In the genomic region with DNA sequence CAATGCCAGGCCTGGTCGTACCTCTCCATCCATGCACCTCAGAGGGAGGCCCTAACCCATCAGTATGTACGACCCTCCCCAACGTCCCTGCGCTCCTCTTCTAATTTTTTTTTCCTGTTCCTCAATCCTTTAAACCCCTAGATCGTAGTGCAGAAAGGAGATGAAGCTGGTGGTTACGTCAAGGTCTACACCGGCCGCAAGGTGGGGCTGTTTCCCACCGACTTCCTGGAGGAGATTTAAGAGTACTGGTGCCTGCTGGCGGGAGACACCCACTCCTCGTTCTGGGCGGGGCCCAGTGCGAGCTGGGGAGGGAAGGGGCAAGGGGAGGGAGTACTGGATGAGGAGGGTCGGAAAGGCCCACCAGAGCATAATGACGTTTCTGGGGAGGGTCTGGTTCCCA, we compare ENCODE assay signal across 8 mouse cellular contexts. TPM values are rescaled to one million over a fixed set of nuclear protein-coding genes. Genes with fewer than 3 reads are reported as not detected.
DNase-seq lines count a peak whose midpoint lies in the region; ATAC-seq and TF ChIP-seq lines count a peak whose summit lies in the region.

No protein-coding gene starts in this region.

- no peak overlapping the region for H3K27ac ChIP-seq in embryonic facial prominence, embryonic 11.5 days (replicated peaks; ENCODE audit: low read depth, low read length)
- H3K27ac ChIP-seq in heart, embryonic 14.5 days (replicated peaks in 1 of 2; ENCODE audit: control insufficient read depth in 1 of 2, insufficient read depth in 1 of 2, low read depth in 2 of 2, low read length in 2 of 2) = no peak overlapping the region
- H3K27ac ChIP-seq in liver, embryonic 13.5 days = no peak overlapping the region
- H3K27ac ChIP-seq in testis, adult 2 months (ENCODE audit: control insufficient read depth, insufficient read depth, low read depth, low read length) = peak overlapping the region; percentile 27

- peak; percentile 61; the same call in 1 of the 2 replicates for TF ChIP-seq CTCF in testis, adult 2 months (IDR thresholded peaks at IDR 0.05; ENCODE audit: control insufficient read depth, insufficient read depth, insufficient replicate concordance, low read depth, low read length)

- H3K4me3 ChIP-seq in embryonic facial prominence, embryonic 11.5 days (ENCODE audit: low read depth, low read length) = no peak overlapping the region
- no peak overlapping the region for H3K4me3 ChIP-seq in heart, embryonic 14.5 days (ENCODE audit: control insufficient read depth in 1 of 2, insufficient read depth in 1 of 2, low read depth in 1 of 2, low read length in 2 of 2)
- peak overlapping the region; percentile 48; the same call in 1 of the 2 replicates for H3K4me3 ChIP-seq in liver, embryonic 13.5 days (replicated peaks)
- peak overlapping the region; percentile 68 for H3K4me3 ChIP-seq in testis, adult 2 months (ENCODE audit: control insufficient read depth, low read depth, low read length)

- no peaks in the 10 kb centered on the region for H3K36me3 ChIP-seq in embryonic facial prominence, embryonic 11.5 days (replicated peaks; ENCODE audit: control insufficient read depth, insufficient read depth, low read depth, low read length)
- peaks cover 10% of the 10 kb centered on the region; the same call in 1 of the 2 replicates for H3K36me3 ChIP-seq in heart, embryonic 14.5 days (ENCODE audit: control insufficient read depth, insufficient read depth, low read length)
- H3K36me3 ChIP-seq in liver, embryonic 13.5 days = no peaks in the 10 kb centered on the region
- H3K36me3 ChIP-seq in testis, adult 2 months (ENCODE audit: control insufficient read depth, insufficient read depth, low read length) = no peaks in the 10 kb centered on the region

- peaks cover 16% of the 10 kb centered on the region for H3K4me1 ChIP-seq in embryonic facial prominence, embryonic 11.5 days (ENCODE audit: control insufficient read depth, insufficient read depth, low read length)
- peaks cover 18 to 25% of the 10 kb centered on the region in 2 experiments for H3K4me1 ChIP-seq in heart, embryonic 14.5 days (ENCODE audit: control insufficient read depth in 2 of 2, insufficient read depth in 2 of 2, low read length in 2 of 2)
- peaks cover 32% of the 10 kb centered on the region for H3K4me1 ChIP-seq in liver, embryonic 13.5 days (replicated peaks)
- peaks cover 48% of the 10 kb centered on the region for H3K4me1 ChIP-seq in testis, adult 2 months (ENCODE audit: control insufficient read depth, insufficient read depth, low read length)

- no peak overlapping the region for H3K9ac ChIP-seq in embryonic facial prominence, embryonic 11.5 days (replicated peaks; ENCODE audit: low read length)
- no peak overlapping the region for H3K9ac ChIP-seq in heart, embryonic 14.5 days (ENCODE audit: low read length)
- no peak overlapping the region for H3K9ac ChIP-seq in liver, embryonic 13.5 days

- 0 out of 2 replicates have a peak, but pooled peaks have one; percentile 5 for TF ChIP-seq POLR2A in testis, adult 2 months (IDR thresholded peaks at IDR 0.05; ENCODE audit: control insufficient read depth, low read depth, low read length)

- no peak for ATAC-seq in embryonic facial prominence, embryonic 11.5 days (replicated peaks; ENCODE audit: insufficient number of reproducible peaks, low FRiP score, low TSS enrichment, low read depth)
- ATAC-seq in heart, embryonic 14.5 days (ENCODE audit: insufficient number of reproducible peaks, insufficient read depth, low FRiP score, low read depth) = no peak
- peak; percentile 4; the same call in 1 of the 2 replicates for ATAC-seq in liver, embryonic 13.5 days (ENCODE audit: low read depth)

- whole genome bisulfite sequencing in embryonic facial prominence, embryonic 11.5 days = 2% methylated on average over 15 of the region's 15 CpGs
- WGBS in heart, embryonic 14.5 days = 4% methylated on average over 15 of the region's 15 CpGs
- WGBS in liver, embryonic 13.5 days (ENCODE audit: insufficient replicate concordance) = 1% methylated on average over 15 of the region's 15 CpGs

- H3K9me3 ChIP-seq in embryonic facial prominence, embryonic 11.5 days (replicated peaks; ENCODE audit: control insufficient read depth, low read length) = no peaks in the 10 kb centered on the region
- H3K9me3 ChIP-seq in heart, embryonic 14.5 days (ENCODE audit: control insufficient read depth, low read length) = no peaks in the 10 kb centered on the region
- H3K9me3 ChIP-seq in liver, embryonic 13.5 days (replicated peaks) = no peaks in the 10 kb centered on the region

- peaks cover 27% of the 10 kb centered on the region for H3K27me3 ChIP-seq in embryonic facial prominence, embryonic 11.5 days (ENCODE audit: control insufficient read depth, insufficient read depth, low read length)
- peaks cover 59% of the 10 kb centered on the region for H3K27me3 ChIP-seq in heart, embryonic 14.5 days (ENCODE audit: control insufficient read depth, insufficient read depth, low read length)
- peaks cover 71% of the 10 kb centered on the region for H3K27me3 ChIP-seq in liver, embryonic 13.5 days
- no peaks in the 10 kb centered on the region for H3K27me3 ChIP-seq in testis, adult 2 months (ENCODE audit: control insufficient read depth, insufficient read depth, low read length)

- peak; percentile 91 for DNase-seq in A20 (ENCODE audit: low read depth, low spot score)
- peak; percentile 92 for DNase-seq in ZHBTc4 (ENCODE audit: low read depth, low spot score)
- DNase-seq in embryonic facial prominence, embryonic 11.5 days (ENCODE audit: low spot score) = peak; percentile 79
- DNase-seq in kidney, postnatal 10 days = peak; percentile 89
- peak; percentile 61 for DNase-seq in liver, embryonic 13.5 days
- DNase-seq in naive thymus-derived CD4-positive, alpha-beta T cell, adult 2 months (ENCODE audit: low read depth) = peak; percentile 90

- peak overlapping the region; percentile 16; the same call in 1 of the 2 replicates for H3K4me2 ChIP-seq in embryonic facial prominence, embryonic 11.5 days (ENCODE audit: low read depth, low read length)
- peak overlapping the region; percentile 77 for H3K4me2 ChIP-seq in heart, embryonic 14.5 days (ENCODE audit: low read length)
- H3K4me2 ChIP-seq in liver, embryonic 13.5 days = peak overlapping the region; percentile 71

RNA-seq across cellular contexts. Expression of gene Ndufa4l2, which starts 6.5 kb away (rescaled TPM):
- polyA plus RNA-seq in embryonic facial prominence, embryonic 11.5 days (2014; fragmentation: Nextera tagmentation; extraction: Ambion mirVana) = 2.1 and 2.8 TPM in 2 replicates
- 31.2 and 34.2 TPM in 2 replicates for polyA plus RNA-seq in heart, embryonic 14.5 days (2014; fragmentation: Nextera tagmentation; extraction: Ambion mirVana)
- 1.9 and 2.8 TPM in 2 replicates for polyA plus RNA-seq in liver, embryonic 13.5 days (2015; fragmentation: Nextera tagmentation; extraction: Ambion mirVana)
- polyA plus RNA-seq in testis, adult 2 months (2012; rRNA removed) = 65.0 and 74.9 TPM in 2 replicates

RNA-seq across cellular contexts. Expression of gene Stac3, which starts 6.8 kb away (rescaled TPM):
- 0.49 TPM in 1 of 2 replicates, not detected in the other for polyA plus RNA-seq in embryonic facial prominence, embryonic 11.5 days (2014; fragmentation: Nextera tagmentation; extraction: Ambion mirVana)
- polyA plus RNA-seq in heart, embryonic 14.5 days (2014; fragmentation: Nextera tagmentation; extraction: Ambion mirVana) = 0.31 TPM in 1 of 2 replicates, not detected in the other
- polyA plus RNA-seq in liver, embryonic 13.5 days (2015; fragmentation: Nextera tagmentation; extraction: Ambion mirVana) = 0.17 and 0.47 TPM in 2 replicates
- polyA plus RNA-seq in testis, adult 2 months (2012; rRNA removed) = 0.97 and 1.0 TPM in 2 replicates

RNA-seq across cellular contexts. Expression of gene Shmt2, which starts 14.0 kb away (rescaled TPM):
- 68.7 and 73.5 TPM in 2 replicates for polyA plus RNA-seq in embryonic facial prominence, embryonic 11.5 days (2014; fragmentation: Nextera tagmentation; extraction: Ambion mirVana)
- 71.7 and 73.0 TPM in 2 replicates for polyA plus RNA-seq in heart, embryonic 14.5 days (2014; fragmentation: Nextera tagmentation; extraction: Ambion mirVana)
- 133 and 142 TPM in 2 replicates for polyA plus RNA-seq in liver, embryonic 13.5 days (2015; fragmentation: Nextera tagmentation; extraction: Ambion mirVana)
- 12.7 and 16.7 TPM in 2 replicates for polyA plus RNA-seq in testis, adult 2 months (2012; rRNA removed)

RNA-seq across cellular contexts. Expression of gene Nxph4, which starts 26.1 kb away (rescaled TPM):
- polyA plus RNA-seq in embryonic facial prominence, embryonic 11.5 days (2014; fragmentation: Nextera tagmentation; extraction: Ambion mirVana) = 4.4 and 6.9 TPM in 2 replicates
- polyA plus RNA-seq in heart, embryonic 14.5 days (2014; fragmentation: Nextera tagmentation; extraction: Ambion mirVana) = 0.70 and 0.81 TPM in 2 replicates
- polyA plus RNA-seq in liver, embryonic 13.5 days (2015; fragmentation: Nextera tagmentation; extraction: Ambion mirVana) = 0.13 TPM in 2 replicates
- polyA plus RNA-seq in testis, adult 2 months (2012; rRNA removed) = 0.36 and 0.51 TPM in 2 replicates

Comparison
In these comparisons a context has a peak if more than half of its experiments do, and no peak if none do; other contexts are left out.
1. H3K4me2 ChIP-seq: peak in every context shown above with its lines; median percentile 77 in heart, embryonic 14.5 days; 71 in liver, embryonic 13.5 days; 16 in embryonic facial prominence, embryonic 11.5 days.
2. H3K4me3 ChIP-seq: peak in liver, embryonic 13.5 days (single experiment) and testis, adult 2 months (single experiment); none in embryonic facial prominence, embryonic 11.5 days (single experiment) and heart, embryonic 14.5 days (0 of 2).
3. Peak in every context shown above with its lines, with median percentiles within 50 percentile points of each other: DNase-seq.